Comparison of ENCODE assay signal across 10 mouse cellular contexts in the genomic region with DNA sequence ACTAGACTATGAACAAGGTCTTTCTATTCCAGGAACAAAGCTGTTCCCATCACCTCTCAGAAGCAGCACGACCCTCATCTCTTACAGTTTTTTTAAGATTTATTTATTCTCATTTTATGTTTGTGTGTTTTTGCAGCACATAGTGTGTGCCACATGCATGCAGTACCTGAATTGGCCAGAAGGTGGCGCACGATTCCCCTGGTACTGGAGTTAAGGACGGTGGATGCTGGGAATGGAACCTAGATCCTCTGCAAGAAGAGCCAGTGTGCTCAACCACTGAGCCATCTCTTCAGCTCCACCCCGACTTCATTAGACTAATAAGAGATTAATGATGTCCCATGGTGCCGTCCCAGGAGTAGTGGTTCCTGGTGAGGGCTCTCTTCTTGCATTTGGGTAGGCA. TPM values are rescaled to one million over a fixed set of nuclear protein-coding genes. Genes with fewer than 3 reads are reported as not detected.
DNase-seq lines count a peak whose midpoint lies in the region; ATAC-seq and TF ChIP-seq lines count a peak whose summit lies in the region.
"Had no signal": no experiment of that assay in that cellular context is flagged by ENCODE, and none has a peak within 500 bp of the region (broad histone marks: within the 10 kb centered on the region; RNA-seq: fewer than 3 reads in every experiment).

No protein-coding gene starts in this region.

- H3K4me2 ChIP-seq in liver, postnatal 0 days (ENCODE audit: low read depth, low read length): no peak overlapping the region
- H3K4me2 ChIP-seq: embryonic facial prominence, embryonic 15.5 days; limb, embryonic 15.5 days had no signal

- no peak overlapping the region for H3K27ac ChIP-seq in liver, postnatal 0 days (ENCODE audit: low read depth)
- H3K27ac ChIP-seq: embryonic facial prominence, embryonic 15.5 days; limb, embryonic 15.5 days had no signal

- no peak overlapping the region for H3K9ac ChIP-seq in liver, postnatal 0 days (replicated peaks)
- H3K9ac ChIP-seq: embryonic facial prominence, embryonic 15.5 days; limb, embryonic 15.5 days had no signal

- TF ChIP-seq CTCF in liver, postnatal 0 days (IDR thresholded peaks at IDR 0.05; ENCODE audit: low read depth): peak; percentile 90

- H3K27me3 ChIP-seq in liver, postnatal 0 days (ENCODE audit: insufficient read depth, low read length): no peaks in the 10 kb centered on the region
- H3K27me3 ChIP-seq: embryonic facial prominence, embryonic 15.5 days; limb, embryonic 15.5 days had no signal

- TF ChIP-seq EP300 in liver, postnatal 0 days (IDR thresholded peaks at IDR 0.05; ENCODE audit: low read depth): no peak

- H3K4me3 ChIP-seq in liver, postnatal 0 days (ENCODE audit: low read depth, low read length): no peak overlapping the region
- H3K4me3 ChIP-seq: embryonic facial prominence, embryonic 15.5 days; limb, embryonic 15.5 days had no signal

- peak; percentile 58 for DNase-seq in gastrocnemius, postnatal 10 days
- no peak for DNase-seq in gastrocnemius, adult 8-10 months (ENCODE audit: low spot score in 2 of 2)
- peak; percentile 39 for DNase-seq in urinary bladder, postnatal 14 days (ENCODE audit: low spot score)
- DNase-seq in urinary bladder, postnatal 10 days (ENCODE audit: low spot score): no peak
- DNase-seq in cerebellum, postnatal 14 days: peak; percentile 32 to 68
- peak; percentile 72 for DNase-seq in liver, postnatal 0 days
- peak; percentile 81 for DNase-seq in testis, postnatal 10 days (ENCODE audit: low spot score)
- no peak for DNase-seq in right cerebral cortex, adult 18-20 months

- no peaks in the 10 kb centered on the region for H3K36me3 ChIP-seq in liver, postnatal 0 days (replicated peaks; ENCODE audit: insufficient read depth, low read length)
- H3K36me3 ChIP-seq: embryonic facial prominence, embryonic 15.5 days; limb, embryonic 15.5 days had no signal

- WGBS in liver, postnatal 0 days (ENCODE audit: insufficient replicate concordance): 34% methylated on average over 6 of the region's 6 CpGs

- no peak for ATAC-seq in liver, postnatal 0 days

- no peaks in the 10 kb centered on the region; the same call in 1 of the 2 replicates for H3K4me1 ChIP-seq in liver, postnatal 0 days (ENCODE audit: insufficient read depth)

- no peaks in the 10 kb centered on the region for H3K9me3 ChIP-seq in liver, postnatal 0 days (ENCODE audit: low read length)
- H3K9me3 ChIP-seq: embryonic facial prominence, embryonic 15.5 days; limb, embryonic 15.5 days had no signal

RNA-seq across cellular contexts. Expression of a gene that starts 29.2 kb away (rescaled TPM):
- total RNA-seq in gastrocnemius, postnatal 10 days (2021): 10 to 100 TPM; 23.8 to 26.7 TPM
- total RNA-seq in gastrocnemius, adult 8-10 months (2022): 1 to 10 TPM; 5.7 to 9.8 (median 8.2) TPM
- 2.0 and 2.2 TPM in 2 replicates for polyA plus RNA-seq in liver, postnatal 0 days (2015; fragmentation: Nextera tagmentation; extraction: Ambion mirVana)

Comparison
In these comparisons a context has a peak if more than half of its experiments do, and no peak if none do; other contexts are left out.
1. DNase-seq: peak in gastrocnemius, postnatal 10 days (single experiment), urinary bladder, postnatal 14 days (single experiment), cerebellum, postnatal 14 days (2 of 2), liver, postnatal 0 days (single experiment) and testis, postnatal 10 days (single experiment); none in gastrocnemius, adult 8-10 months (0 of 2), urinary bladder, postnatal 10 days (single experiment) and right cerebral cortex, adult 18-20 months (single experiment).